Mouse (Mus musculus) kidney, postnatal 14 days (tissue): Measurements from ENCODE around the gene Gsg1l.

Source experiments
- DNase-seq: peaks from one replicate; pipeline ENCODE4 v3.0.0; 2022; ENCODE audit warnings: mixed read lengths

Gsg1l gene

DNA sequence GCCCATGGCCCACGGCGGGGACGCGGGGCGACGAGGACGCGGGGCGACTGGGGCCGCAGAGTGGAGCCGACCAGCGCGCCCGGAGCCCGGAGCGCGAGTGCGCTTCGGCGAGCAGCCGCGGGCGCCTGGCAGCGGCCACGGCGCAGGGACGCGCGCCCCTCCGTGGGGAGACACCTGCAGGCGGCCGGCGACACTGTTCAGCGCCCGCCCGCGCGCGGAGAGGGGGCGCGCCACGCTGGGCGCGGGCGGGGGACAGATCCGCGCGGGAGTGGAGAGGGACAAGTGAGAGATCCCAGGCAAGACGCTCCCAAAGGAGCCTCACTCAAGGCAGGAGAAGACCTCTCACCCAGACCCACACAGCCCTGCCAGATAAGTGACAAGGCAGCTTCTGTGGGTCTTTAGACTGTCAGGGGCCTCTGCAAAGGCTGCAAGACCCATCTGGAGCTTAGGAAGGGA lies at the start of gene Gsg1l:
Gene Gsg1l, minus strand, starts transcription at position 126 of the 456 bp plus-strand sequence.
- no peak for DNase-seq

DNA sequence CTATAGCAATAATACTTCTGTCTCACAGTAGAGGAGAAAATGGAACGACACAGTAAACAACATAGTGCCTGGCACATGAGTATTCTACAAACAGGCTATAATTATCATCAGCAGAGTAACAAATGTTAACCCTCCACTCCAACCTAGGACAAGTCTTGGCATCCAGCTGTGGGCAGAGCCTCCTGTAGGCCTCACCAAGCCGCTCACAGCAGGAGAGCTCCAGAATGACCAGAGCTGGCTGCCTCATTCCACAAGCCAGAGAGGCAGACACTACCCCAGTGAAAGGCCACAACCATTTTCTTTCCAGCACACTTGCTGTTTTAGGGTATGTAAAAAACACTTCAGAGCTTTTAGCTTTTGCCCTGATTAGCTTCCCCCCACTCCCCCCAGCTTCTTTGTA lies 45.5 kb upstream of the Gsg1l start:
- no peak for DNase-seq

DNA sequence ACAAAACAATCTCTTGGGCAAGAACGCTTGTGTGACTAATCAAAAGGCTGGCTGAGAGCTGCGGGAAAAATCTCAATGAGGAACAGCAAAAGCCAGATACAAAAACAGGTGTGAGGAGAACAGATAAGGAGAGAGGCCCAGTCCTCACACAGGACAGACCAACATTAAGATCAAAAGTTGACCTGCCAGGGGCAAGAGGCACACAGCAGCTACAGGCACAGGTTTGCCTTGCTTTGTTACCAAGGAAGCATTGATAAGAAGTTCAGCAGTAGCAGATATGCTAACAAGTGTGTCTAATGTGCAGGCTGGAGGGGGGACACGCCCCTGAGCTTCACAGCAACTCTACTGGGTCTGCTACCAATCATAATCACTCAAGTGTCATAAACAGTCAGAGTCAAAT lies 44.3 kb upstream of the Gsg1l start:
- no peak for DNase-seq

GRCm38 (mm10) chr7:126121533-126121932 lies 39.3 kb upstream of the Gsg1l start:
- DNase-seq, result peak; percentile 46

GRCm38 (mm10) chr7:126119819-126120218 lies 37.6 kb upstream of the Gsg1l start:
- no peak for DNase-seq

GRCm38 (mm10) chr7:126113263-126113662 lies 31.1 kb upstream of the Gsg1l start:
- DNase-seq, result no peak

- DNase-seq, result no peak
Observed at GRCm38 (mm10) chr7:126111230-126111629, 29.0 kb upstream of the Gsg1l start.

DNA sequence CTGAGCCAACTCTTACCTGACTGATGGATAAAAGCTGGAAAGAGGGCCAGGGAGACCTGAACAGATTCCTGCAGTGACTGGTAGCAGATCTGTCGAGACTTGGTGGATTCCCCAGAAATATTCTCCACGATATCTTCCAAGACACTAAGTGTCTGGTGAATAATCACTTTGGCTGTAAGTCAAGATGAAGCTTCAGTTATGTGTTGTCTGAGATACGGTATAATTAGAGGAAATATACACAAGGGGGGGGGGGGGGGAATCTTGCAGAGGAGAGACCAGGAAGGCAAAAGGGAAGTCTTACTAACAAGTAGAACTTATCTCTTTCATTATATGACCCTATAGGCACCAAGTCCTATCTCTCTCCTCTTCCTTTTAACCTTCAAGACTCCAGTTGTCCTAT lies 27.7 kb upstream of the Gsg1l start:
- no peak for DNase-seq

DNA sequence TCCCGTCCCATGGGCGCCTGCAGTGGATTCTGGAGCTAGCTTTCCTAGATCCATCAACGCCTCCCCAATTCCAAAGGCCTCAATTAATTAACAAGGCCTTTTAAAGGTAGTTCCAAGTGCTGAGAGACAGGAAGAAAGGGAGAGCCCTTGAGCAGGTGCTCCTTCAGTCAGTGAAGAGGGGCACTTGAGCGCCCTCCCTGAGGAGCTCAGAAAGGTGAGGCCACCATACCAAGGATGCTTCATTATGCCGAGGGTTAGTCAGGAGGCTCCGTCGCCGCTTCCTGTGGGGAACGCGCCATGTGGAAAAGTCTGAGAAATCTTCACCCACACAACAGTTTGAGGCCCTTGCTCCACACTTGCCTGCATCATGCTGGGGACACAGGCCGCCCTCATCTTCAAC lies 18.2 kb upstream of the Gsg1l start:
- no peak for DNase-seq

- no peak for DNase-seq
Observed at GRCm38 (mm10) chr7:126099835-126100234, 17.6 kb upstream of the Gsg1l start.

DNA sequence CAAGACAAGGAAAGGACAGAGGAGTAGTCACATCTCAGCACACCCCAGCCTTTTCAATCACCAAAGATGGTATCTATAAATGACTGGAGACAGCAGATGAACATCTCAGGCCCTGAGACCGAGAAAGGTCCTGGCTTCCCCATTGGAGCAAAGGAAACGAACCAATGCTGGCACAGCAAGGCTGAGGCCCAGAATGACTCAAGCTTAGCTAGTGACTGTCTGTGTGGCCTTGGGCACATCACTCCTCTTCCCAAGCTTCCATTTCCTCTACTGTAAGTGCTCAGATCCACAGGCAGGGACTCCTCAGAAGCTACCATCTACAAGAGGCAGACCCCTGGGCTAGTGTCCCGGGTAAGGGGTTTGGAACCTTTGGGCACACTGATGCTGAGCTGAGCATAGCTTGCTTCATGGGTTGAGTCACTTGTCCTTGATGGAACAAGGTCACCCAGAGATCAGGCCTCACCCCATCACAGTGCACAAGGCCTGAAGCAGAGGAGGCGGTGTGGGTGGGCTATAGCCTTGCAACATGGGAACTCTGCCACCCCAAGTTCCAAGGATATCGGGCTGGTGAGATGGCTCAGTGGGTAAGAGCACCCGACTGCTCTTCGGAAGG lies 17.1 kb upstream of the Gsg1l start:
- no peak for DNase-seq

- DNase-seq, result peak; percentile 31
Observed at GRCm38 (mm10) chr7:126097219-126097915, 15.2 kb upstream of the Gsg1l start.

DNA sequence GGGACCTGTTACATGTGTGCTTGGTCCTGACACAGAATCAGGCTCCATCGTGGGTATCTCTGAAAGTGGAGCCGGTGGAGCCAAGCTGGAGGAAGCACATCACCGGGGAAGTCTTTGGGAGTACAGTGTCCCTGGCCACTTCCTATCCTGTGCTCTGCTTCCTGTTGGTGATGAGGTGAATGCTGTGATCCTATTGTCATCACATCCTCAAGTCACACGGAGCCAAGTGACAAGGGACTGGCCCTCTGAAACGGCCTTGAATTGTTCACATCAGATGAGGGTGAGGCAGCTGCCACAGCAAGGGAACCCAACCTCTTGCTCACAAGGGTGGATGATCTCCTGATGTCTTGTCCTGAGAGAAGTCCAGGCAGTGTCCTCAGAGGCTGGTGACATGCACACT lies 14.4 kb upstream of the Gsg1l start:
- DNase-seq, result peak; percentile 50

GRCm38 (mm10) chr7:126094738-126095137 lies 12.5 kb upstream of the Gsg1l start:
- DNase-seq, result no peak

- no peak for DNase-seq
Observed at GRCm38 (mm10) chr7:126093162-126093561, 11.0 kb upstream of the Gsg1l start.

GRCm38 (mm10) chr7:126089782-126090181 lies 7.6 kb upstream of the Gsg1l start:
- peak; percentile 66 for DNase-seq

GRCm38 (mm10) chr7:126088155-126088554 lies 5.9 kb upstream of the Gsg1l start:
- no peak for DNase-seq

- no peak for DNase-seq
Observed at GRCm38 (mm10) chr7:126087602-126088001, 5.4 kb upstream of the Gsg1l start.

DNA sequence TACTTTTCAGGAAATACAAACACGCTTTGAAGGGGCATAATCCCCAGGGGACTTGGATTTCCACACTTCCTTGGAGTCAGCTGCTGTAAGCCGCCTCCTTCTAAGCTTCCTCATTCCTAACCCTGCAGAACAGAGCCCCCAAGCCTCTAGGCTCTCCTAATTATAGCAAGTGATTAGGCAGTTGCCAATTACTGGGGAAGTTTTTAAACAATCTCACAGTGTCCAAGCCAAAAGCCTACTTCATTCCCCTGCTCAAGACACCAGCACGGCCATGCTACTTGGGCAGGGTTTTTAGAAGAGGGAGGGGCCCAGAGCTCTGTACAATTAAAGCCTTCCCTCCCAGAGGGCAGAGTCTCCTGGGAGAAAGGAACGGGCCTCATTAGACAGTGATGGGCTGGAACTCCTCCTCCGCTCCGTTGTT lies 4.1 kb upstream of the Gsg1l start:
- no peak for DNase-seq

DNA sequence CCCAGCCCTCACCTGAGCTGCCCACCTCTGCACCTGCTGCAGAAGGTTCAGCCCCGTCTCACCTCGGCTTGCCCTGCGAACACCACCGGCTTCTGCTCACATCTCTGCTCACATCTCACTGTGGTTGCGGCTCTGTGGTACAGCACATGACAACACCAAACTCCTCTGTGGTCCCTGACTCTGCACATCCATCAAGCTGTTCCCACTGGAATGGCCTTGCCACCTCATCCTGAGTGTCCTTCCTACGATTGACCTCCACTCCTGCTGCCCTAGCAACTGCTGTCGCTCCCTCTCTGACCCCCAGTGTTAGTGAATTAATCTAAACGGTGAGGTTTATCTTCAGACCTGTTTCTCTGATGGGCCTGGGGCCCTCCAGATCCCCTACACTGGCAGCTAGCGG lies 2.9 kb upstream of the Gsg1l start:
- no peak for DNase-seq

DNA sequence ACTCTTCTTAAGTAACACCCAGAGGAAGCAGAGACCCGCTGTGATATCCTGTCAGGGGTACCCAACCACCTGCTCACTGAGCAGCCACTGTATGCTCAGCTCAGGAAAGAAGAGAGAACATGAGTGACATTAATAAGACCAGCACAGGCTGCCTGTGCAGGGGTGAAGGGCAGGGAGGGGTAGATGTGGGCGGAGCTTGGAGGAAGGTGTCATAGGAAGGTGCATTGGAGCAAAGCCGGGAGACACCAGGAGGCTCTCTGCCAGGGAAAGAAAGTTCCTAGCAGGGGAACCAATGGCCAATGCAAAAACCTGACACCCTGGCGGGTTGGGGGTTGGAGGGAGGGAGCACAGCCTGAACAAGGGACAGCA lies 1.8 kb upstream of the Gsg1l start:
- DNase-seq, result no peak

GRCm38 (mm10) chr7:126083341-126083979 lies 1.2 kb upstream of the Gsg1l start:
- DNase-seq, result no peak

- DNase-seq, result no peak
Observed at GRCm38 (mm10) chr7:126081727-126082285, 405 bp downstream of the Gsg1l start.
